Mouse (Mus musculus): ENCODE measurements around the gene Ampd3. TPM values are rescaled to one million over a fixed set of nuclear protein-coding genes. Genes with fewer than 3 reads are reported as not detected.

Gene Ampd3
- polyA plus RNA-seq, 1 experiment from 2014 or later: 1.8 TPM

Small RNA genes within 50 kb of the gene (microRNA-seq; reads per million reads assigned to microRNA genes)
- gene Gm47282: not detected

Other genes starting within 250 kb of the Ampd3 start
- gene Sbf2, start 153.3 kb upstream of the Ampd3 start, polyA plus RNA-seq (2014; fragmentation: Nextera tagmentation; extraction: Ambion mirVana): 28.7 and 31.4 TPM in 2 replicates
- 1.4 and 1.7 TPM in 2 replicates for gene Adm, start 140.5 kb upstream of the Ampd3 start, polyA plus RNA-seq (2014; fragmentation: Nextera tagmentation; extraction: Ambion mirVana)
- gene Rnf141, start 76.3 kb downstream of the Ampd3 start, polyA plus RNA-seq (2014; fragmentation: Nextera tagmentation; extraction: Ambion mirVana): 18.5 and 19.5 TPM in 2 replicates
- gene Lyve1, start 95.0 kb downstream of the Ampd3 start, polyA plus RNA-seq (2014; fragmentation: Nextera tagmentation; extraction: Ambion mirVana): 0.23 and 0.55 TPM in 2 replicates
- 1.4 and 2.1 TPM in 2 replicates for gene Mrvi1, start 214.3 kb downstream of the Ampd3 start, polyA plus RNA-seq (2014; fragmentation: Nextera tagmentation; extraction: Ambion mirVana)

All from limb, embryonic 11.5 days (tissue).